Mouse (Mus musculus): ENCODE data around the gene Wdfy4. TPM values are rescaled to one million over a fixed set of nuclear protein-coding genes. Genes with fewer than 3 reads are reported as not detected.

Gene Wdfy4
- 0.60 and 0.67 TPM in 2 replicates for polyA plus RNA-seq (2012; rRNA removed)
- polyA plus RNA-seq (2014; fragmentation: Nextera tagmentation; extraction: Ambion mirVana) = 0.36 and 0.89 TPM in 2 replicates

GRCm38 (mm10) chr14:33185068-33185800 lies at the start of gene Wdfy4:
Gene Wdfy4 (minus strand): TSS chr14:33185508.
- 84% methylated on average over 11 of the region's 11 CpGs for WGBS
- Histone ChIP-seq H3K4me2 (replicated peaks; ENCODE audit: low read depth, low read length, severe bottlenecking) (no peak within 1 kb of the TSS), H3K9me3 (ENCODE audit: control insufficient read depth, low read length) (no peaks in the 10 kb centered on the region), H3K4me3 (replicated peaks; ENCODE audit: low read length) (no peak within 1 kb of the TSS), H3K9ac (ENCODE audit: low read depth, low read length, severe bottlenecking) (no peak within 1 kb of the TSS), H3K36me3 (ENCODE audit: control insufficient read depth, insufficient read depth, low read length) (no peaks in the 10 kb centered on the region), H3K27ac (replicated peaks; ENCODE audit: low read depth, low read length) (no peak within 1 kb of the TSS), H3K27me3 (ENCODE audit: control insufficient read depth, insufficient read depth, low read length) (no peaks in the 10 kb centered on the region), H3K4me1 (ENCODE audit: control insufficient read depth, insufficient read depth, low read length) (no peaks in the 10 kb centered on the region)
- TF ChIP-seq POLR2A (IDR thresholded peaks at IDR 0.05; ENCODE audit: borderline replicate concordance, extremely low read depth, insufficient read depth, insufficient read length) = no peak
- DNase-seq (ENCODE audit: low spot score) (no peak), ATAC-seq (ENCODE audit: low FRiP score, low read depth) (no peak)

GRCm38 (mm10) chr14:33232048-33232447 lies 46.7 kb upstream of the Wdfy4 start:
- DNase-seq (ENCODE audit: low spot score) = no peak
- 78% methylated on average over 5 of the region's 5 CpGs for WGBS
- no peak for ATAC-seq (ENCODE audit: low FRiP score, low read depth)
- Histone ChIP-seq H3K36me3 (ENCODE audit: control insufficient read depth, insufficient read depth, low read length) (no peaks in the 10 kb centered on the region), H3K4me3 (replicated peaks; ENCODE audit: low read length) (no peak overlapping the region), H3K9ac (ENCODE audit: low read depth, low read length, severe bottlenecking) (no peak overlapping the region), H3K27me3 (ENCODE audit: control insufficient read depth, insufficient read depth, low read length) (no peaks in the 10 kb centered on the region), H3K9me3 (ENCODE audit: control insufficient read depth, low read length) (no peaks in the 10 kb centered on the region), H3K4me2 (replicated peaks; ENCODE audit: low read depth, low read length, severe bottlenecking) (no peak overlapping the region), H3K27ac (replicated peaks; ENCODE audit: low read depth, low read length) (no peak overlapping the region), H3K4me1 (ENCODE audit: control insufficient read depth, insufficient read depth, low read length) (no peaks in the 10 kb centered on the region)
- TF ChIP-seq POLR2A (IDR thresholded peaks at IDR 0.05; ENCODE audit: borderline replicate concordance, extremely low read depth, insufficient read depth, insufficient read length) = no peak

GRCm38 (mm10) chr14:33231311-33231710 lies 46.0 kb upstream of the Wdfy4 start:
- Histone ChIP-seq H3K27me3 (ENCODE audit: control insufficient read depth, insufficient read depth, low read length) (no peaks in the 10 kb centered on the region), H3K9ac (ENCODE audit: low read depth, low read length, severe bottlenecking) (no peak overlapping the region), H3K9me3 (ENCODE audit: control insufficient read depth, low read length) (no peaks in the 10 kb centered on the region), H3K27ac (replicated peaks; ENCODE audit: low read depth, low read length) (no peak overlapping the region), H3K4me2 (replicated peaks; ENCODE audit: low read depth, low read length, severe bottlenecking) (no peak overlapping the region), H3K4me1 (ENCODE audit: control insufficient read depth, insufficient read depth, low read length) (no peaks in the 10 kb centered on the region), H3K4me3 (replicated peaks; ENCODE audit: low read length) (no peak overlapping the region), H3K36me3 (ENCODE audit: control insufficient read depth, insufficient read depth, low read length) (no peaks in the 10 kb centered on the region)
- DNase-seq (ENCODE audit: low spot score) (no peak), ATAC-seq (ENCODE audit: low FRiP score, low read depth) (no peak)
- 79% methylated on average over 3 of the region's 3 CpGs for WGBS
- TF ChIP-seq POLR2A (IDR thresholded peaks at IDR 0.05; ENCODE audit: borderline replicate concordance, extremely low read depth, insufficient read depth, insufficient read length) = no peak

- no peak overlapping the region for H3K4me3 ChIP-seq (replicated peaks; ENCODE audit: low read length)
- WGBS = 84% methylated on average over 4 of the region's 4 CpGs
- no peak for TF ChIP-seq POLR2A (IDR thresholded peaks at IDR 0.05; ENCODE audit: borderline replicate concordance, extremely low read depth, insufficient read depth, insufficient read length)
- no peaks in the 10 kb centered on the region for H3K36me3 ChIP-seq (ENCODE audit: control insufficient read depth, insufficient read depth, low read length)
- ATAC-seq (ENCODE audit: low FRiP score, low read depth) (no peak), DNase-seq (ENCODE audit: low spot score) (no peak)
- no peak overlapping the region for H3K9ac ChIP-seq (ENCODE audit: low read depth, low read length, severe bottlenecking)
- H3K4me2 ChIP-seq (replicated peaks; ENCODE audit: low read depth, low read length, severe bottlenecking) = no peak overlapping the region
- no peaks in the 10 kb centered on the region for H3K9me3 ChIP-seq (ENCODE audit: control insufficient read depth, low read length)
- H3K27ac ChIP-seq (replicated peaks; ENCODE audit: low read depth, low read length) = no peak overlapping the region
- no peaks in the 10 kb centered on the region for H3K4me1 ChIP-seq (ENCODE audit: control insufficient read depth, insufficient read depth, low read length)
- no peaks in the 10 kb centered on the region for H3K27me3 ChIP-seq (ENCODE audit: control insufficient read depth, insufficient read depth, low read length)
These were observed 45.4 kb upstream of the Wdfy4 start for GRCm38 (mm10) chr14:33230672-33231071.

GRCm38 (mm10) chr14:33225235-33225634 lies 39.9 kb upstream of the Wdfy4 start:
- Histone ChIP-seq H3K9ac (ENCODE audit: low read depth, low read length, severe bottlenecking) (no peak overlapping the region), H3K27ac (replicated peaks; ENCODE audit: low read depth, low read length) (no peak overlapping the region), H3K9me3 (ENCODE audit: control insufficient read depth, low read length) (no peaks in the 10 kb centered on the region), H3K4me2 (replicated peaks; ENCODE audit: low read depth, low read length, severe bottlenecking) (no peak overlapping the region), H3K36me3 (ENCODE audit: control insufficient read depth, insufficient read depth, low read length) (no peaks in the 10 kb centered on the region), H3K27me3 (ENCODE audit: control insufficient read depth, insufficient read depth, low read length) (no peaks in the 10 kb centered on the region), H3K4me3 (replicated peaks; ENCODE audit: low read length) (no peak overlapping the region), H3K4me1 (ENCODE audit: control insufficient read depth, insufficient read depth, low read length) (no peaks in the 10 kb centered on the region)
- DNase-seq (ENCODE audit: low spot score) (no peak), ATAC-seq (ENCODE audit: low FRiP score, low read depth) (no peak)
- WGBS = 89% methylated on average over 4 of the region's 4 CpGs
- TF ChIP-seq POLR2A (IDR thresholded peaks at IDR 0.05; ENCODE audit: borderline replicate concordance, extremely low read depth, insufficient read depth, insufficient read length) = no peak

Data from limb, embryonic 14.5 days (tissue).